Mouse (Mus musculus): ENCODE measurements around the gene Sipa1l3. TPM values are rescaled to one million over a fixed set of nuclear protein-coding genes. Genes with fewer than 3 reads are reported as not detected.

Gene Sipa1l3
- polyA plus RNA-seq, 1 experiment from 2014 or later: 21.5 TPM

DNA sequence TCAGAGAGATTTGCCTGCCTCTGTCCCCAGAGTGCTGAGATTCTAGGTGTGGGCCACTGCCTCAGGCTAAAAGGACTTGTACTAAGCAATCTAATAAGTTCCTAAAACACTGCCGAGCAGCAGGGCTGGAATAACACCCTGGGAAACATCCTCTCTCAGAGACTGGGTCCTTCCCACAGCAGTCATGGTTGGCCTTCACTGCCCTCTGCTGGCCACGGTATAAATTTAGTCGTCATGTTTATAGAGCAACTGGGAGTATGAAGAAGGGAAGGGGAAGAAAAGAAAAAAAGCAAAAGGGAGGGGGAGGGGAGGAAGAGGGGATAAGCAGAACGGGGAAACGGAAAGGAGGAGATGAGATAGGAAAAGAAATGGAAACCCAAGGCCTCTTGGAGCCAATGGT is 5.3 kb upstream of the Sipa1l3 start:
- H3K4me1 ChIP-seq: peaks cover 7% of the 10 kb centered on the region
- no peaks in the 10 kb centered on the region for H3K27me3 ChIP-seq
- 1% methylated on average over 5 of the region's 5 CpGs for WGBS
- H3K9me3 ChIP-seq: no peaks in the 10 kb centered on the region
- no peak overlapping the region for H3K4me2 ChIP-seq
- H3K36me3 ChIP-seq: no peaks in the 10 kb centered on the region
- no peak overlapping the region for H3K4me3 ChIP-seq
- H3K9ac ChIP-seq: no peak overlapping the region
- no peak overlapping the region for H3K27ac ChIP-seq
- ATAC-seq (ENCODE audit: insufficient number of reproducible peaks, insufficient read depth, low FRiP score, low TSS enrichment, low read depth): no peak; the same call in 1 of the 2 replicates

DNA sequence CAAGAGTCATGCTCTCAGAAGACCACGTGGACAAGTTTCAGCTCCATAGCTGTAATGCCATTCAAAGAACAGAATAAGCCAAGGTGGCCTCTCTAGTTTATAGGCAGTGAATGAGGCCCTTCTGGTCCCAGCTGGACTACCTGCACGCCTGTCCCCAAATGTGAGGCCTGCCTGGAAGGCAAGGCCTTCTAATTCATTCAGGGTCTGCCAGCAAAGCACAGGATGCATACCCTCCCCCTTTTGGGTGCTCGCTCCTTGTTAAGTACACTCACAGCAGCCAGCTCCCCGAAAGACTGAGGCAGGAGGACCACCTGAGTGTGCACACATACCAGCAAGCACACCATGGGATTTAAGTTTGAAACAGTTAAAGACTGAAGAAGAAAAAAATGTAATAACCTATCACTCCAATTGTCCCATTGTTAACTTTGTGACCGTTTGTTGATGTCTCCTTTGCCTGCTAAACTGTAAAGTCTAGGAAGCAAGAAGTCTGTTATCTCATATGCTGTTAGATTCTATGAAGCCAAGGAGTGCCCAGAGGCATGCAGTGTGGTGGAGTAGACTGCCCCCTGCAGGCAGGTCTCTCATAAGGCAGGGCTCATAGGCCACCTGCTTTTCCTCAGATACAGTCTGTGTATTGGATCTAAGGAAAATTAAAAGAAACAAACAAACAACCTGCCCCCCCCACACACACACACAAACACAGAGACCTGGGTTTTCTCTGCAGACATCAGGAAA is 3.6 kb upstream of the Sipa1l3 start:
- WGBS: 59% methylated on average over 5 of the region's 5 CpGs
- Histone ChIP-seq H3K27me3 (no peaks in the 10 kb centered on the region), H3K4me3 (no peak overlapping the region), H3K9me3 (no peaks in the 10 kb centered on the region), H3K36me3 (no peaks in the 10 kb centered on the region), H3K9ac (no peak overlapping the region), H3K4me1 (peaks cover 14% of the 10 kb centered on the region), H3K27ac (no peak overlapping the region), H3K4me2 (no peak overlapping the region)
- ATAC-seq (ENCODE audit: insufficient number of reproducible peaks, insufficient read depth, low FRiP score, low TSS enrichment, low read depth): no peak

DNA sequence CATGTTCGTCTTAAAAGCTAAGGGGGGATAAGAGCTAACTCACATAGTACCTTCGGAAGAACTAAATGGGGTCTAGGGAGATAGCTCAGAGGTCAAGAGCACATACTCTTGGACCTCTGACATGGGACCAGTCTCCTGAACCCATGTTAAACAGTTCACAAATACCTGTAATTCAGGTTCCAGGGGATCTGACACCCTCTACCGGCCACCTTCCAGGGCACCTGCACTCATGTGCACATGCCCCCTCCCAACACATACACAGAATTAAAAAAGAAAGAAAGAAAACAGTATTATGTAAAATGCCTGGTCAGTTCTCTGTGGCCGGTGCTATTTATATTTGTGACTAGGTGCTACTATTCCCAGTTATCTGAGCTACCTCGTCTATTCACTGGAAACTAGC is 2.9 kb upstream of the Sipa1l3 start:
- Histone ChIP-seq H3K27ac (no peak overlapping the region), H3K9ac (no peak overlapping the region), H3K36me3 (no peaks in the 10 kb centered on the region), H3K4me3 (no peak overlapping the region), H3K27me3 (no peaks in the 10 kb centered on the region), H3K9me3 (no peaks in the 10 kb centered on the region), H3K4me2 (no peak overlapping the region), H3K4me1 (peaks cover 21% of the 10 kb centered on the region)
- ATAC-seq (ENCODE audit: insufficient number of reproducible peaks, insufficient read depth, low FRiP score, low TSS enrichment, low read depth): no peak
- 70% methylated on average over 5 of the region's 5 CpGs for WGBS

DNA sequence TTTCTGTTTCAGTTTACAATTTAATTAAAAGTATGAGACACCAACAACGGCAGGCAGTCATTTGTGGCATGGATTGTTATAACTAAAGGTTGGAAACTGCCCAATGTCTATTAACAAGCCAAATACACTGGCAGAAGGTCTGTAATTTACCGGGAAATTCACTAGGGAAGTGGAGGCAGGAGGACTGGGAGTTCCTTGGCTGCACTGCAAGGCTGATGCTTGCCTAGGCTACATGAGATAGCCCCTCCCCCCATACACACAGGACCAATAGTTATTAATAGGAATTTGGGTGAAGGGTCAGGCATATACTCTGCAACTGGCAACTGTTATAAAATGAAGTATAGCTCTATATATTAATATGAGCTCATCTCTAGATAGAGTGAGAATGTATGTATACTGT is 2.4 kb upstream of the Sipa1l3 start:
- H3K4me2 ChIP-seq: no peak overlapping the region
- no peak overlapping the region for H3K27ac ChIP-seq
- H3K4me1 ChIP-seq: peaks cover 25% of the 10 kb centered on the region
- ATAC-seq (ENCODE audit: insufficient number of reproducible peaks, insufficient read depth, low FRiP score, low TSS enrichment, low read depth): no peak
- no peaks in the 10 kb centered on the region for H3K27me3 ChIP-seq
- H3K36me3 ChIP-seq: no peaks in the 10 kb centered on the region
- H3K4me3 ChIP-seq: no peak overlapping the region
- no peaks in the 10 kb centered on the region for H3K9me3 ChIP-seq
- H3K9ac ChIP-seq: no peak overlapping the region
- 75% methylated on average over 2 of the region's 2 CpGs for WGBS

DNA sequence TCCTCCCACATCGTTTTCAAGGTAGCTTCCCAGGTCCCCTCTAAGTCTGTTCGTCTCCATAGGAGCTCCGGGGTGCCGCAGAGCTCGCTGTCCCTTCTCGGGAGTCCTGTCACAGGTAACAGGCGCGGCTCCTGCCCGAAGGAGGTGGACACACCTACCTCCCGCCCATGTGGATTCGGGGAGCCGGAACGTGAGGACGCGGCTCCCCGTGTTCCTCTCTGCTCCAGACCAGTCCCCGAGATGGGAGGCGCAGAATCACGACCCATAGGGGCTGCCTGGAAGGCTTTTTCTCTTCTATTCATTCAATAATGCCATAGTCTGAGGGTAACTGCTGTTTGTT is 740 bp upstream of the Sipa1l3 start:
- Histone ChIP-seq H3K4me1 (peaks cover 31% of the 10 kb centered on the region), H3K4me3 (peak overlapping the region; percentile 97), H3K27ac (peak overlapping the region; percentile 91), H3K4me2 (peak overlapping the region; percentile 90), H3K9ac (peak overlapping the region; percentile 94), H3K36me3 (no peaks in the 10 kb centered on the region), H3K9me3 (no peaks in the 10 kb centered on the region), H3K27me3 (no peaks in the 10 kb centered on the region)
- under 1% methylated on average over 19 of the region's 19 CpGs for WGBS
- ATAC-seq (ENCODE audit: insufficient number of reproducible peaks, insufficient read depth, low FRiP score, low TSS enrichment, low read depth): no peak

DNA sequence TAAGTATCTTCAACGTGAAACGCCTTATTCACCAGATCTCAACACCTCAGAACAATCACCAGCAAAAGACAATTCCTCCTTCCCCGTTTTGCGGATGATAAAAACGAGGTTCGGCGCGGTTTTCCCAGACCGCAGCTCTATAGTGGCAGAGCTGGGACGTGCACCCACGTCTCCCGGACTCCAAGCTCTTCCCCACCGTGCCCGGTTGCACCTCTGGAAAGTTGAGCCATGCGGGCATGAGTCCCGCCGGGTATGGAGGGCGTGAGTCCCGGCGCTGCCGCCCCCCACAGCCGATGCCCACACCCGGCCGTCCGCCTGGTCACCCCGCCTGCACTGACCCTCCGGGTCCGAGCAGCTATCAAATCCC is 404 bp downstream of the Sipa1l3 start:
- Histone ChIP-seq H3K4me3 (peak overlapping the region; percentile 97), H3K4me1 (peaks cover 35% of the 10 kb centered on the region), H3K36me3 (no peaks in the 10 kb centered on the region), H3K27me3 (no peaks in the 10 kb centered on the region), H3K9ac (peak overlapping the region; percentile 94), H3K4me2 (peak overlapping the region; percentile 90), H3K27ac (0 out of 2 replicates have a peak overlapping the region, but pooled peaks have one; percentile 91), H3K9me3 (no peaks in the 10 kb centered on the region)
- ATAC-seq (ENCODE audit: insufficient number of reproducible peaks, insufficient read depth, low FRiP score, low TSS enrichment, low read depth): peak; percentile 33; the same call in 1 of the 2 replicates
- under 1% methylated on average over 27 of the region's 28 CpGs for WGBS

DNA sequence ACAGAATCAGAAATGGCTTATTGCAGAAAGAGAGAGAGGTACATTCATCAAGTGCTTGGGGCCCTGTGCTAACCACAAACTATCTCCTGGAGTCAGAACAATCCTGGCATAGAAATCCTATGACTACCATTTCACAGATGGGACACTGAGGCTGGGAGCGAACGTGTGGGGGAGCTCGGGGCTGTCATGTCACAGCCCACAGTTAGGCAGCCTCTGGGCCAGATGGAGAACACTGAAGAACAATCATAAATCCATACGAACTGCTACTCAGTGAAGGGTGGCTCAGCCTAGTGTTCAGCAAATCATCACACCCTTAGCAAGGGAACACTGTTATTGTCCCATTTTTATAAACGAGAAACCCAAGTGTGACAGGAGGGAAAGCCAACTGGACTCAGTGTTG is 1.3 kb downstream of the Sipa1l3 start:
- Histone ChIP-seq H3K4me3 (peak overlapping the region; percentile 97), H3K9ac (peak overlapping the region; percentile 94)
- WGBS: 67% methylated on average over 5 of the region's 5 CpGs

DNA sequence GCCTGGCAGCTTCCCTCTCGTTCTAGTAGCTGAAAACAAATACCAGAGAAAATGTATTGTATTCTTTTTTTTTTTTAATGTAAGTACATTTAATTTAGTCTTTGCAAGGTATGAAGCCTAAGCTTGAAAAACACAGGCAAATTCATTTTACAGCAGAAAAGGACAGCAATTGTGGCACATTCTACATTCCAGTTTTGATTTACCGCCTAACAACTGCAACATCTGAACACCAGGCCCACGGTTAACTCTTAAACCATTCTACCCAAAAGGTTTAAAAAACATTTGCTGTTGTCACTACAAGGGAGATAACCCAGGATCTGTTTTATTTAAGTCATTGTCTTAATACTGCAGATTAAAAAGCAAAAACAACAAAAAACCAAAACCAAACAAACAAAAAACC is 2.8 kb downstream of the Sipa1l3 start:
- Histone ChIP-seq H3K4me2 (no peak overlapping the region), H3K9ac (no peak overlapping the region), H3K36me3 (no peaks in the 10 kb centered on the region), H3K27me3 (no peaks in the 10 kb centered on the region), H3K27ac (no peak overlapping the region), H3K4me1 (peaks cover 52% of the 10 kb centered on the region), H3K9me3 (no peaks in the 10 kb centered on the region), H3K4me3 (no peak overlapping the region)
- ATAC-seq (ENCODE audit: insufficient number of reproducible peaks, insufficient read depth, low FRiP score, low TSS enrichment, low read depth): no peak
- 73% methylated on average over 3 of the region's 3 CpGs for WGBS

More for the DNA sequence above, 1.3 kb downstream of the Sipa1l3 start:
- Histone ChIP-seq H3K36me3 (no peaks in the 10 kb centered on the region), H3K4me2 (peak overlapping the region; percentile 90), H3K9me3 (no peaks in the 10 kb centered on the region), H3K27me3 (no peaks in the 10 kb centered on the region), H3K27ac (no peak overlapping the region), H3K4me1 (peaks cover 39% of the 10 kb centered on the region)
- ATAC-seq (ENCODE audit: insufficient number of reproducible peaks, insufficient read depth, low FRiP score, low TSS enrichment, low read depth): no peak

DNA sequence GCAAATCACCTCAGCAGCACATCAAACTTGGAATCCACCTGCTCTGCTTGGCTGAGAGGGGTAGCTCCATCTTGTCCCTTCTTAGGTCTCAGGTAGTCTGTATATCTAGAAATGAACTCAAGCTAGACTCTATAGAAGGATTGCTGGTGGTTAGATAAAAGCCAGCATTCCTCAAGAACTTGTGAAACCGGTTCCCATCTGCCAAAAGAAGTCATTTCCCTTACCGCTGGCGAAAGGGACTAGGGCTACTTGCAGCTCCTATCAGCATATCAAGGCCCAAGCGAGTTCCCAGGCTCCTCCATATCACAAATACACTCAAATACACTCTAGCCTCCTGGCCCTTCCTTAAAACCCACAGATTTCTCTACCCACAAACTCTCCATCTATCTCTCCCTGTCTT is 5.7 kb downstream of the Sipa1l3 start:
- WGBS: 44% methylated on average over 4 of the region's 4 CpGs
- Histone ChIP-seq H3K9ac (no peak overlapping the region), H3K4me2 (no peak overlapping the region), H3K36me3 (no peaks in the 10 kb centered on the region), H3K27ac (no peak overlapping the region; the same call in 1 of the 2 replicates), H3K9me3 (no peaks in the 10 kb centered on the region), H3K4me1 (peaks cover 51% of the 10 kb centered on the region), H3K4me3 (no peak overlapping the region), H3K27me3 (no peaks in the 10 kb centered on the region)
- no peak for ATAC-seq (ENCODE audit: insufficient number of reproducible peaks, insufficient read depth, low FRiP score, low TSS enrichment, low read depth)

DNA sequence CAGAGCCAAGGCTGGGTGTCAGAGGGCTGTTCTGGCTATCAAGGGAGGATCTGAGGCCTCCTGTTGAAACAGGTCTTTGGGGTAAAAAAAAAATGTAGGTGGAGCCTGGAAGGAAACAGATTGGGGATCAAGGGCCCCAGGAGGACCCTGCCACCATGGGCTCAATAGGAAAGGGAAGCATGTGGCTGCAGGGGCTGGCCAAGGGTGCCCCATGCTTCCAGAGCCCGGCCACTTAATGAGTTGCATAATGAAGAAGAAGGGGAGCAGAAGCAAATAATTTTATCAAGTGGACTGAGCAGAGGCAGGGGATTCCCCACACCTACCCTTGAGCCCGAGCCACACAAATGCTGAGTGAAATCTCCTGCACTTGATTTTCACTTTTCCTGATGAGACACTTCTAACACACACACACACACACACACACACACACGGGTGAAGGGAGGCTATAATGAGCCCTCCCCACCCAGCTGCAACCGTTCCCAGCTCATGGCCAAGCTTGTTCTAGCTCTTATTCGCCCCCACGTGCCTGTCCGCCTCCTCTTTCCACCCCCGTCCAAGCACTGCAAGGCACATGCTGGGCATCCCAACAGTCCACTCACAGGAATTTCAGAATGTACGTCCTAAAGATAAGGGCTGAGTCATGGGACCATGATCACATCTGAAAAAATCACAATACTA is 6.7 kb downstream of the Sipa1l3 start:
- H3K4me3 ChIP-seq: no peak overlapping the region
- no peaks in the 10 kb centered on the region for H3K36me3 ChIP-seq
- H3K9ac ChIP-seq: no peak overlapping the region
- H3K27me3 ChIP-seq: no peaks in the 10 kb centered on the region
- peaks cover 43% of the 10 kb centered on the region for H3K4me1 ChIP-seq
- H3K9me3 ChIP-seq: no peaks in the 10 kb centered on the region
- ATAC-seq (ENCODE audit: insufficient number of reproducible peaks, insufficient read depth, low FRiP score, low TSS enrichment, low read depth): no peak
- no peak overlapping the region; the same call in 1 of the 2 replicates for H3K4me2 ChIP-seq
- H3K27ac ChIP-seq: peak overlapping the region; percentile 66; the same call in 1 of the 2 replicates
- 55% methylated on average over 9 of the region's 9 CpGs for WGBS

DNA sequence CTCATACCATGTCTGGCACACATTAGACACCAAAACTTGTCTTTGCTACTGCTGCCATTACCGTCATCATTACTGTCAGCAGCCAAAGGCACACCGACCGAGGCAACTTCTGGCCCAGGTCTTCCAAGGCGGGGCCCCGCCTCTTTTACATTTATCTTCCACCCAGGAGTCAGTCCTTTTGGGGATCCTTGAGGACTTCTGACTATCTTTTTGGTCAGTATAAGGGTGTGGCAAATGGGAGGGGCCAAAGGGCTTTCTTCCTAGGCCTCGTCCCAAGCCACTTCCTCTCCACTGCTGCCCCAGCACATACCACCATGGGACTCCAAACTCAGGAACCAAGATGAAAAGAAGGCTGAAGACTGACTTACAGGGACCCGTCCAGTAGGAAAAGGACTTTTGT is 9.9 kb downstream of the Sipa1l3 start:
- H3K4me3 ChIP-seq: no peak overlapping the region
- H3K4me1 ChIP-seq: peaks cover 53% of the 10 kb centered on the region
- H3K9ac ChIP-seq: no peak overlapping the region
- WGBS: 81% methylated on average over 7 of the region's 7 CpGs
- no peak overlapping the region for H3K4me2 ChIP-seq
- no peak overlapping the region for H3K27ac ChIP-seq
- no peaks in the 10 kb centered on the region for H3K36me3 ChIP-seq
- H3K9me3 ChIP-seq: no peaks in the 10 kb centered on the region
- H3K27me3 ChIP-seq: no peaks in the 10 kb centered on the region
- no peak for ATAC-seq (ENCODE audit: insufficient number of reproducible peaks, insufficient read depth, low FRiP score, low TSS enrichment, low read depth)
